Mouse (Mus musculus) hindbrain, embryonic 10.5 days (tissue): ENCODE data around the gene Gm17409. TPM values are rescaled to one million over a fixed set of nuclear protein-coding genes. Genes with fewer than 3 reads are reported as not detected.
A peak's percentile ranks its signal among the peaks of the same experiment; 100 is the strongest.

Source experiments
- DNase-seq: peaks from one replicate; pipeline ENCODE4 v3.0.0-alpha.2; 2017; ENCODE audit warnings: low spot score
- H3K27ac ChIP-seq: fragments of 300-500 bp; sonication (generic); 2 replicates; pipeline ENCODE4 v1.5.1; 2016; ENCODE audit warnings: mild to moderate bottlenecking, moderate library complexity
- H3K27me3 ChIP-seq: fragments of 300-500 bp; sonication (generic); 2 replicates; pipeline ENCODE4 v1.6.1; 2016; ENCODE audit warnings: mild to moderate bottlenecking; ENCODE audit not compliant: poor library complexity, insufficient read depth, severe bottlenecking
- H3K36me3 ChIP-seq: fragments of 300-500 bp; sonication (generic); 2 replicates; pipeline ENCODE4 v1.6.1; 2016; ENCODE audit warnings: mild to moderate bottlenecking, moderate library complexity
- H3K4me1 ChIP-seq: fragments of 300-500 bp; sonication (generic); replicated peaks from 2 replicates; pipeline ENCODE4 v1.6.1; 2016; ENCODE audit warnings: mild to moderate bottlenecking
- H3K4me3 ChIP-seq: fragments of 300-500 bp; sonication (generic); 2 replicates; pipeline ENCODE4 v1.5.1; 2016; ENCODE audit warnings: mild to moderate bottlenecking, moderate library complexity
- H3K9me3 ChIP-seq: fragments of 300-500 bp; sonication (generic); 2 replicates; pipeline ENCODE4 v1.6.1; 2016; ENCODE audit warnings: mild to moderate bottlenecking, moderate library complexity
- WGBS: fragments of 180-500 bp; shearing (Covaris S2); methylation state at CpG from one replicate; pipeline ENCODE4 v1.1.7; 2016; 5-methylcytosine and 5-hydroxymethylcytosine counted together
- polyA plus RNA-seq: library from polyadenylated mRNA; unstranded; fragments of >200 nt; fragmentation: Nextera tagmentation; extraction: Ambion mirVana; gene quantifications from 2 replicates; pipeline ENCODE4 v1.2.1, GENCODE M21; 2016

Gene Gm17409
- polyA plus RNA-seq, 1 experiment from 2014 or later, result not detected

GRCm38 (mm10) chr2:58486441-58487278 lies 16.7 kb downstream of the Gm17409 start:
- Histone ChIP-seq H3K27ac (no peak overlapping the region), H3K9me3 (no peaks in the 10 kb centered on the region)

GRCm38 (mm10) chr2:58487279-58487560 lies 17.3 kb downstream of the Gm17409 start:
- no peaks in the 10 kb centered on the region for H3K9me3 ChIP-seq
- 90% methylated on average over 3 of the region's 3 CpGs for WGBS
- H3K4me3 ChIP-seq, result no peak overlapping the region
- H3K27ac ChIP-seq, result no peak overlapping the region
- no peaks in the 10 kb centered on the region for H3K27me3 ChIP-seq
- peaks cover 14% of the 10 kb centered on the region; the same call in 1 of the 2 replicates for H3K4me1 ChIP-seq
- no peak for DNase-seq
- peaks cover 10% of the 10 kb centered on the region; the same call in 1 of the 2 replicates for H3K36me3 ChIP-seq

More at GRCm38 (mm10) chr2:58486441-58487278, 16.7 kb downstream of the Gm17409 start:
- no peak for DNase-seq
- Histone ChIP-seq H3K36me3 (peaks cover 10% of the 10 kb centered on the region; the same call in 1 of the 2 replicates), H3K4me3 (no peak overlapping the region), H3K27me3 (no peaks in the 10 kb centered on the region), H3K4me1 (peaks cover 14% of the 10 kb centered on the region; the same call in 1 of the 2 replicates)
- WGBS, result 79% methylated on average over 14 of the region's 14 CpGs

GRCm38 (mm10) chr2:58488404-58488803 lies 18.5 kb downstream of the Gm17409 start:
- Histone ChIP-seq H3K9me3 (no peaks in the 10 kb centered on the region), H3K36me3 (peaks cover 10% of the 10 kb centered on the region; the same call in 1 of the 2 replicates), H3K4me3 (no peak overlapping the region), H3K27ac (no peak overlapping the region), H3K27me3 (no peaks in the 10 kb centered on the region), H3K4me1 (peaks cover 14% of the 10 kb centered on the region; the same call in 1 of the 2 replicates)
- 95% methylated on average over 8 of the region's 8 CpGs for WGBS
- DNase-seq, result no peak

GRCm38 (mm10) chr2:58489275-58489674 lies 19.4 kb downstream of the Gm17409 start:
- no peak for DNase-seq
- H3K4me1 ChIP-seq, result peaks cover 23% of the 10 kb centered on the region; the same call in 1 of the 2 replicates
- H3K36me3 ChIP-seq, result peaks cover 7% of the 10 kb centered on the region; the same call in 1 of the 2 replicates
- no peak overlapping the region for H3K4me3 ChIP-seq
- no peak overlapping the region for H3K27ac ChIP-seq
- 86% methylated on average over 9 of the region's 9 CpGs for WGBS
- no peaks in the 10 kb centered on the region for H3K9me3 ChIP-seq
- no peaks in the 10 kb centered on the region for H3K27me3 ChIP-seq

- Histone ChIP-seq H3K27me3 (no peaks in the 10 kb centered on the region), H3K4me3 (no peak overlapping the region), H3K4me1 (peaks cover 21% of the 10 kb centered on the region; the same call in 1 of the 2 replicates), H3K27ac (no peak overlapping the region), H3K9me3 (no peaks in the 10 kb centered on the region), H3K36me3 (peaks cover 16% of the 10 kb centered on the region; the same call in 1 of the 2 replicates)
- 55% methylated on average over 18 of the region's 18 CpGs for WGBS
- DNase-seq, result no peak
Observed at GRCm38 (mm10) chr2:58493685-58494635, 24.0 kb downstream of the Gm17409 start.

GRCm38 (mm10) chr2:58495271-58495670 lies 25.4 kb downstream of the Gm17409 start:
- no peak overlapping the region for H3K4me3 ChIP-seq
- no peak overlapping the region for H3K27ac ChIP-seq
- H3K4me1 ChIP-seq, result peaks cover 13% of the 10 kb centered on the region; the same call in 1 of the 2 replicates
- DNase-seq, result no peak
- peaks cover 9% of the 10 kb centered on the region; the same call in 1 of the 2 replicates for H3K36me3 ChIP-seq
- H3K9me3 ChIP-seq, result no peaks in the 10 kb centered on the region
- 91% methylated on average over 3 of the region's 3 CpGs for WGBS
- H3K27me3 ChIP-seq, result no peaks in the 10 kb centered on the region

GRCm38 (mm10) chr2:58496647-58497410 lies 26.9 kb downstream of the Gm17409 start:
- 82% methylated on average over 8 of the region's 8 CpGs for WGBS
- Histone ChIP-seq H3K9me3 (no peaks in the 10 kb centered on the region), H3K27ac (no peak overlapping the region), H3K27me3 (no peaks in the 10 kb centered on the region), H3K36me3 (peaks cover 9% of the 10 kb centered on the region; the same call in 1 of the 2 replicates), H3K4me1 (peaks cover 13% of the 10 kb centered on the region; the same call in 1 of the 2 replicates), H3K4me3 (no peak overlapping the region)
- DNase-seq, result no peak

GRCm38 (mm10) chr2:58505306-58506090 lies 35.6 kb downstream of the Gm17409 start:
- no peaks in the 10 kb centered on the region for H3K36me3 ChIP-seq
- no peak for DNase-seq
- H3K27ac ChIP-seq, result peak overlapping the region; percentile 23; the same call in 1 of the 2 replicates
- H3K4me1 ChIP-seq, result no peaks in the 10 kb centered on the region
- H3K9me3 ChIP-seq, result no peaks in the 10 kb centered on the region
- no peak overlapping the region for H3K4me3 ChIP-seq
- WGBS, result 87% methylated on average over 9 of the region's 9 CpGs
- H3K27me3 ChIP-seq, result no peaks in the 10 kb centered on the region

- no peaks in the 10 kb centered on the region for H3K9me3 ChIP-seq
- WGBS, result 79% methylated on average over 8 of the region's 8 CpGs
- H3K4me3 ChIP-seq, result no peak overlapping the region
- peaks cover 3% of the 10 kb centered on the region; the same call in 1 of the 2 replicates for H3K4me1 ChIP-seq
- H3K36me3 ChIP-seq, result peaks cover 7% of the 10 kb centered on the region; the same call in 1 of the 2 replicates
- no peak overlapping the region for H3K27ac ChIP-seq
- DNase-seq, result no peak
- no peaks in the 10 kb centered on the region for H3K27me3 ChIP-seq
Observed at GRCm38 (mm10) chr2:58510192-58510591, 40.3 kb downstream of the Gm17409 start.

GRCm38 (mm10) chr2:58513212-58513611 lies 43.3 kb downstream of the Gm17409 start:
- H3K27me3 ChIP-seq, result no peaks in the 10 kb centered on the region

GRCm38 (mm10) chr2:58514489-58514888 lies 44.6 kb downstream of the Gm17409 start:
- Histone ChIP-seq H3K9me3 (no peaks in the 10 kb centered on the region), H3K4me1 (peaks cover 22% of the 10 kb centered on the region), H3K27me3 (no peaks in the 10 kb centered on the region), H3K27ac (no peak overlapping the region), H3K4me3 (no peak overlapping the region), H3K36me3 (peaks cover 7% of the 10 kb centered on the region; the same call in 1 of the 2 replicates)
- DNase-seq, result no peak
- WGBS, result 93% methylated on average over 11 of the region's 11 CpGs

More at GRCm38 (mm10) chr2:58513212-58513611, 43.3 kb downstream of the Gm17409 start:
- H3K27ac ChIP-seq, result no peak overlapping the region
- DNase-seq, result no peak
- H3K9me3 ChIP-seq, result no peaks in the 10 kb centered on the region
- H3K36me3 ChIP-seq, result peaks cover 7% of the 10 kb centered on the region; the same call in 1 of the 2 replicates
- no peak overlapping the region for H3K4me3 ChIP-seq
- WGBS, result 88% methylated on average over 3 of the region's 3 CpGs
- H3K4me1 ChIP-seq, result peaks cover 22% of the 10 kb centered on the region
